Mouse (Mus musculus) liver, embryonic 14.5 days (tissue): ENCODE measurements around the gene Pnpla3. TPM values are rescaled to one million over a fixed set of nuclear protein-coding genes. Genes with fewer than 3 reads are reported as not detected.
A peak's percentile ranks its signal among the peaks of the same experiment; 100 is the strongest.

Experiments
- ATAC-seq: fragments of 200-750 bp; cut with Nextera tagmentation; 2 replicates; pipeline ENCODE4 v1.8.0; 2017; ENCODE audit warnings: moderate number of reproducible peaks, mild to moderate bottlenecking, moderate library complexity; ENCODE audit not compliant: insufficient read depth
- DNase-seq, 3 experiments: peaks; one replicate each; pipeline ENCODE4 v3.0.0-alpha.2; 2012 to 2013; ENCODE audit warnings: low read depth in 3 of 3, low spot score in 3 of 3
- H3K27ac ChIP-seq: fragments of 300-500 bp; sonication (generic); 2 replicates; pipeline ENCODE4 v1.5.1; 2014; ENCODE audit warnings: moderate library complexity, mild to moderate bottlenecking, control low read depth, inconsistent platforms
- H3K27me3 ChIP-seq: fragments of 300-500 bp; sonication (generic); 2 replicates; pipeline ENCODE4 v1.6.1; 2014; ENCODE audit warnings: mild to moderate bottlenecking, low read length, moderate library complexity; ENCODE audit not compliant: control insufficient read depth, insufficient read depth
- H3K36me3 ChIP-seq: fragments of 300-500 bp; sonication (generic); replicated peaks from 2 replicates; pipeline ENCODE4 v1.6.1; 2014; ENCODE audit warnings: low read depth; ENCODE audit not compliant: control insufficient read depth, insufficient read depth
- H3K4me1 ChIP-seq, 2 experiments: fragments of 200-500 bp in 1 of 2; fragments of 300-500 bp in 1 of 2; sonication (generic) in 1 of 2; replicated peaks; 2 replicates each; pipeline ENCODE4 v1.6.1; 2012 to 2014; ENCODE audit warnings: antibody characterized with exemption in 1 of 2, inconsistent platforms in 1 of 2, low read length in 1 of 2; ENCODE audit not compliant: control insufficient read depth in 2 of 2, insufficient read depth in 2 of 2
- H3K4me2 ChIP-seq: fragments of 300-500 bp; sonication (generic); 2 replicates; pipeline ENCODE4 v1.6.1; 2014; ENCODE audit warnings: low read depth, mild to moderate bottlenecking, control low read depth, moderate library complexity
- H3K4me3 ChIP-seq, 2 experiments: fragments of 200-500 bp in 1 of 2; fragments of 300-500 bp in 1 of 2; sonication (generic) in 1 of 2; 2 replicates each; pipeline ENCODE4 v1.5.1; 2012 to 2014; ENCODE audit warnings: low read depth in 2 of 2, low read length in 2 of 2, mild to moderate bottlenecking in 2 of 2, control low read depth in 1 of 2, inconsistent platforms in 1 of 2, moderate library complexity in 1 of 2; ENCODE audit not compliant: insufficient read depth in 1 of 2
- H3K9ac ChIP-seq: fragments of 300-500 bp; sonication (generic); replicated peaks from 2 replicates; pipeline ENCODE4 v1.6.1; 2014; ENCODE audit warnings: mild to moderate bottlenecking, control low read depth, moderate library complexity
- H3K9me3 ChIP-seq: fragments of 300-500 bp; sonication (generic); 2 replicates; pipeline ENCODE4 v1.6.1; 2016; ENCODE audit warnings: low read length, mixed read lengths; ENCODE audit not compliant: control insufficient read depth
- CTCF ChIP-seq: IDR thresholded peaks from 2 replicates; pipeline ENCODE4 v1.5.1; 2016; ENCODE audit warnings: antibody characterized with exemption, low read depth, control low read depth
- EP300 ChIP-seq: IDR thresholded peaks from 2 replicates; pipeline ENCODE4 v1.6.1; 2016; ENCODE audit warnings: antibody characterized with exemption, low read depth
- WGBS: fragments of 180-500 bp; shearing (Covaris S2); extraction: QIAGEN DNeasy Blood & Tissue Kit; methylation state at CpG from one replicate; pipeline ENCODE4 v1.1.7; 2014; ENCODE audit not compliant: insufficient replicate concordance; 5-methylcytosine and 5-hydroxymethylcytosine counted together
- polyA plus RNA-seq, 2 experiments: library from polyadenylated mRNA; depleted of rRNA in 1 of 2; stranded (reverse) in 1 of 2; unstranded in 1 of 2; fragments of >200 nt; fragmentation: Nextera tagmentation in 1 of 2; extraction: Ambion mirVana in 1 of 2; gene quantifications; 2 replicates each; pipeline versions ENCODE4 v1.2.1 to v1.2.3; 2012 to 2014

Gene Pnpla3
- polyA plus RNA-seq, 2 experiments, result 0.72 to 4.0 TPM

- WGBS, result 26% methylated on average over 4 of the region's 4 CpGs
Observed at GRCm38 (mm10) chr15:84126447-84126846, 41.2 kb upstream of the Pnpla3 start.

GRCm38 (mm10) chr15:84126871-84127270 lies 40.8 kb upstream of the Pnpla3 start:
- H3K27ac ChIP-seq, result no peak overlapping the region
- WGBS, result 26% methylated on average over 5 of the region's 5 CpGs
- H3K4me1 ChIP-seq, result no peaks in the 10 kb centered on the region
- H3K4me3 ChIP-seq, result no peak overlapping the region
- no peak overlapping the region for H3K4me2 ChIP-seq
- no peaks in the 10 kb centered on the region for H3K36me3 ChIP-seq
- no peaks in the 10 kb centered on the region for H3K9me3 ChIP-seq
- no peaks in the 10 kb centered on the region for H3K27me3 ChIP-seq
- peak; percentile 29; the same call in 1 of the 2 replicates for TF ChIP-seq CTCF
- TF ChIP-seq EP300, result no peak
- H3K9ac ChIP-seq, result no peak overlapping the region
- no peak for ATAC-seq
- no peak for DNase-seq

More at GRCm38 (mm10) chr15:84126447-84126846, 41.2 kb upstream of the Pnpla3 start:
- no peak for DNase-seq
- no peak for TF ChIP-seq CTCF
- TF ChIP-seq EP300, result no peak
- no peak overlapping the region for H3K9ac ChIP-seq
- H3K27ac ChIP-seq, result no peak overlapping the region
- H3K9me3 ChIP-seq, result no peaks in the 10 kb centered on the region
- H3K4me2 ChIP-seq, result no peak overlapping the region
- no peaks in the 10 kb centered on the region for H3K27me3 ChIP-seq
- H3K4me3 ChIP-seq, result no peak overlapping the region
- ATAC-seq, result no peak
- H3K36me3 ChIP-seq, result no peaks in the 10 kb centered on the region
- H3K4me1 ChIP-seq, result no peaks in the 10 kb centered on the region

GRCm38 (mm10) chr15:84131096-84131786 lies 36.4 kb upstream of the Pnpla3 start:
- H3K27me3 ChIP-seq, result no peaks in the 10 kb centered on the region
- no peak overlapping the region for H3K27ac ChIP-seq
- no peaks in the 10 kb centered on the region for H3K4me1 ChIP-seq
- H3K36me3 ChIP-seq, result no peaks in the 10 kb centered on the region
- WGBS, result 46% methylated on average over 16 of the region's 16 CpGs
- H3K4me2 ChIP-seq, result no peak overlapping the region
- ATAC-seq, result no peak
- no peak for DNase-seq
- TF ChIP-seq EP300 (no peak), CTCF (no peak)
- H3K9ac ChIP-seq, result no peak overlapping the region
- no peak overlapping the region for H3K4me3 ChIP-seq
- no peaks in the 10 kb centered on the region for H3K9me3 ChIP-seq

- DNase-seq, result no peak
- Histone ChIP-seq H3K4me3 (no peak overlapping the region), H3K4me2 (no peak overlapping the region), H3K9me3 (no peaks in the 10 kb centered on the region), H3K27me3 (no peaks in the 10 kb centered on the region), H3K4me1 (no peaks in the 10 kb centered on the region), H3K9ac (no peak overlapping the region), H3K36me3 (no peaks in the 10 kb centered on the region), H3K27ac (no peak overlapping the region)
- whole genome bisulfite sequencing, result 66% methylated on average over 7 of the region's 7 CpGs
- TF ChIP-seq EP300, result no peak
- TF ChIP-seq CTCF, result no peak
- no peak for ATAC-seq
Observed at GRCm38 (mm10) chr15:84131971-84132370, 35.7 kb upstream of the Pnpla3 start.

- no peak overlapping the region for H3K4me2 ChIP-seq
- WGBS, result 42% methylated on average over 4 of the region's 4 CpGs
- no peak overlapping the region for H3K4me3 ChIP-seq
- no peaks in the 10 kb centered on the region for H3K27me3 ChIP-seq
- ATAC-seq, result no peak
- no peaks in the 10 kb centered on the region for H3K9me3 ChIP-seq
- H3K27ac ChIP-seq, result no peak overlapping the region
- DNase-seq, result no peak
- no peak overlapping the region for H3K9ac ChIP-seq
- H3K4me1 ChIP-seq, result no peaks in the 10 kb centered on the region
- no peak for TF ChIP-seq EP300
- no peak for TF ChIP-seq CTCF
- H3K36me3 ChIP-seq, result no peaks in the 10 kb centered on the region
Observed at GRCm38 (mm10) chr15:84133440-84133839, 34.2 kb upstream of the Pnpla3 start.
